Mouse (Mus musculus): ENCODE measurements around the gene Olfr323.
A peak's percentile ranks its signal among the peaks of the same experiment; 100 is the strongest.

Gene Olfr323

DNA sequence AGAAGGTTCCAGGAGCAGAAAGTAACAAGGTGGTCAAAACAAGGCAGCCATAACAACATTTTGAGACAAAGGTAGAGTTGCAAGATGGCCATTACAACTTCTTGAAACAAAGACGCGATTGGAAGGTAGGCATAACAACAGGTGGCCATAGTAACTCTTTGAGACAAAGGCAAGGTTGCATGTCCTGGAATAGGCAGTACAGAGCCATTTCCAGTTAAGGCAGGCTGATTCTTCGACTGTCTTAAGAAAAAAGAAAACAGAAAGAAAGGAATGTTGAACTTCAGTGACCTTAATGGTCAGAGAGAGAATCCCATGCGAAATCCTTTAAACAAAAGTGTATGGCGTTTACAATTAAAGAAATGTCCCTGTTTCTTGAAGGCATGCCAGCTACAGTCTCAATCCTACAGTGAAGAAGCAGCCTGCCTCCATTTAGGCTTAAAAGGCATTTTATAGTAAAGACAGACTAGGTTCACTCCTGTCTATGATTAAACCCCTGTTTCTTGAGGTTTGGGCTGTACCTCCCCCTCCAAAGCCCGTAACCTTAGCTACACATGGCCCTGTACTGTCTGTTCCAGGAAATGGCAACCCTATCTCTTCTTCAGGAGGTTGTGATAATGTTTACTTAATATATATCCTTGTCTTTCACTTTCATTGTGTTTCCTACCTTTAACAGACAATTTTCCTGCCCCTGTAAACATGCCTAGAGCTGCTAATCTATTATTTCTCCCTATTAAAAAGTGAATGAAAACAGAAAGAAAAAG, 27.3 kb downstream of the Olfr323 start:
- no peak for DNase-seq

DNA sequence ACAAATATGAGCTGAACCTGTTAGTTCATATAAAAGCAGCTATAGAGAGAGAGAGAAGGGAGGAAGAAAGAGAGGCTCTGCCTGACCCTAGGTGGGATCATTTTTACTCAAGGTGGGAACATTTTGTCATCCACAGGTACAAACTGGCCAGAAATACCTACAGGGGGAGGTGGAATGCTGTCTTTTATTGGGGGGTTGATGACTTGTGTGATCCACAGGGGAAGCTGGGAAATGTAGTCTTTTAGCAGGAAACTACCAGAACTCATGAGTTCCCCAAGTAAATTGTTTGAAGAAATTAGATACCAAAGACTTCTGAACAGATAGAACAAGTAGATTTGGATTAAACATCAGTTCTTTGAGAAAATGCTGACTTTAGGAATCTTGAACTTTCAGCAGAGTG, 28.2 kb downstream of the Olfr323 start:
- DNase-seq: no peak

DNA sequence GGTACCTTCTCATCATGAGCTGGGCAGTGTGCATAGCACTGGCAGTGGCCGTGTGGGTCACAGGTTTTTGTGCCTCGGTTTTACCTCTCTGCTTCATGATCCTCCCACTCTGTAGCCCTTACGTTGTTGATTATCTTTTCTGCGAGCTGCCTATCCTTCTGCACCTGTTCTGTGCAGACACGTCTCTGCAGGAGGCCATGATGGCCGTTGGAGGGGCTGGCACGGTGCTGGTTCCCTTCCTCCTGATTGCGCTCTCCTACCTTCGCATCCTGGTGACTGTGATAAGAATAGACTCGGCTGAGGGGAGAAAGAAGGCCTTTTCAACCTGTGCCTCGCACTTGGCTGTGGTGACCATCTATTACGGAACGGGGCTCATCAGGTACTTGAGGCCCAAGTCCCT, 32.5 kb downstream of the Olfr323 start:
- no peak for DNase-seq

DNA sequence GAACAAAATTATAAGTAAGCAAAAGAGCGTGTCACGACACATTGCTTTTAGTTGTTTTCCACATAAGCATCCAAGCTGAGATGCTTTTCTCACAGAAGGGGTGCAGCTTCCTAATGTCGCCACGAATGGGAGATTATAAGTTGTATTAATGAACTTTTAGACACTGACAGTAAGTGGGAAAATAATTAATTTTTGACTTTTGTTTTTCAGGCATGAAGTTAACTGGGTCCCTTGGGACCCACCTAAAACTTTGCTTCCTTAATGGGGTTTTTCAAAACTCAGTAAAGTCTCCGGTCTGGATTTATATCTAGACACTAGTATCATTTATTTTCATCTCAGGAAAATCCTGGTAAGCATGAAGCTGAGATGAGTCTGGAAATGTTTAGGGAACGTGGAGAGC, 35.5 kb downstream of the Olfr323 start, which contains the start of gene Olfr324:
TSS of gene Olfr324 (plus strand) at position 301 of the 400 bp plus-strand sequence.
- no peak for DNase-seq

DNA sequence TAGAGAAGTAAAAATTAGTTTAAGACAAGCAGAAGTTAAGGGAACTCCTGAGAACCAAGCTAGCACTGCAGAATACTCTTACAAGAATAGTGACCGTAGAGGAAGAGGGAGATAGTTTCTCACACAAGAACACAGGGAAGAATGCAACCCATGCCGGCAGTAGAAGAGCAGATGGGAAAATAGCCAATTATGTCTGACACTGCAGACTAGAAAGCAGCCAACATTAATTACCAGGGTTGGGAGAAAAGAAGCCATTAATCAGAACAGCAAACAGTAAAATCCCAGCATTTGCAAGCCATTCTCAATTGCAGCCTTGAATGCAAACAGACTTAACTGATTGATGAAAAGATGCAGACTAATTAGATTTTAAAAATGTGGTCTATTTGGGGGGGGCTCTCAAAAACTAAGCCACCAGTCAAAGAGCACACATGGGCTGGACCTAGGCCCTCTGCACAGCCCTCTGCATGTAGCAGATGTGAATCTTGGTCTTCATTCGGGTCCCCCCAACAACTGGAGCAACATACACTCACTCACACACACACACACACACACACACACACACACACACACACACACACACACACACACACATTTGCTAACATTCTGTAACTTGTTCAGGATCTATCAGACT, 41.6 kb downstream of the Olfr323 start:
- no peak for DNase-seq

DNA sequence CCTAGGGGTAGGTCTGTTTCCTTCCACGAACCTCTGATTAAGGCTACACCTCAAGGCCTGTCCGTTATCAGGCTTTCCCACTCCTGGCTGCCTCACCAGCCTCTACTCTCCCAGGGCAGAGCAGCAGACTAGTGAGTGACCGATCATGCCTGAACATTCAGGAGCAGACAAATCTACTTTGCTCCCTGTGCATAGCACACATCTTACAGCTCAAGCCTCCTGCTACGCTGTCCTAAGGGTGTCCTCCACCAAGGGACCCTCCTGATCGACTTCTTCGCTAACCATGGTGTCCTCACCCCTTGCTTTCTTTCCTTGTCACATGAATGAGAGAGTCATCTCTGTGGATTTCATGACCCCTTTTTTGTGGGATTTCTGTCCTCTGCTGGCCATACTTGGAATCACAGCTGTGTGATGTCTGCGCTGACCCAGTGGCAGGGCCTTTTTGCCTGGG, 42.4 kb downstream of the Olfr323 start:
- DNase-seq: peak; percentile 56

DNA sequence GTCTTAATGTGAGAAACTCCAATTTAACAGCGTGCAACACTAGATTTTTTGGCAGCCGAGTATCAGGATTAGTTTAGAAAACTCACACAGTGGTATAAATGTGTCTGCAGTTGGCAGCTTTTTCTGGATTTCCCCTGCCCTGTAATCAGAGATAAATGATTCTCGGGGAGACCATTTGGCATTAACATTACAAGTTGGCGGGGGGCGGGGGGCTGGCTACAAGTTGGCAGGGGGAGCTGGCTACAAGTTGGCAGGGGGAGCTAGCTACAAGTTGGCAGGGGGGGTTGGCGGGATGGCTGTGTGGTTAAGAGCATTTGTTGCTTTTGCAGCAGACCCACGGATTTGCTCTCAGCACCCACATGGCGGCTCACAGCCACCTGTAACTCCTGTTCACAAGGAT, 51.7 kb downstream of the Olfr323 start:
- DNase-seq: no peak

DNA sequence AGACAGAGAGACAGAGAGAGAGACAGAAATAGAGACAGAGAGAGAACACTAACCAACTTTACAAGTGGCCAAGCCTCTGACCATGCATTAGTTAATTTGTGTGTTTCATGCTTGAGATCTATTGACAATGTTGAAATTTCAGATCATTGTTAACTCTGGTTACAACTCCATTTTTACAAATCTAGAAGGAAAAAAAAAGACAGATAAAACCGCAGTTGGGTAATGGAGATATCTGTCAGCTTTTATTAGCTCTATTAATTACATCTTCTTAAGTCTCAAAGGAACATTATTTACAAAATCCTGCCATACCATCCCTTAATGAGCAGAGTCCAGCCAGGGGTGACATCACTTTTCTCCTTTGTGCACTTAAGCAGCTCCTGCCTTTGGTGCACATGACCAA, 52.9 kb downstream of the Olfr323 start, which contains the start of gene Olfr325:
TSS of gene Olfr325 (plus strand) at position 301 of the 400 bp plus-strand sequence.
- DNase-seq: no peak
